Mouse (Mus musculus) heart, embryonic 13.5 days (tissue): ENCODE results near the gene Bub3. TPM values are rescaled to one million over a fixed set of nuclear protein-coding genes. Genes with fewer than 3 reads are reported as not detected.

Source experiments
- ATAC-seq: fragments of 200-750 bp; cut with Nextera tagmentation; 2 replicates; pipeline ENCODE4 v1.8.0; 2017; ENCODE audit warnings: moderate TSS enrichment; ENCODE audit not compliant: insufficient number of reproducible peaks, low FRiP score, low TSS enrichment; ENCODE audit errors: extremely low read depth
- H3K27ac ChIP-seq: fragments of 300-500 bp; sonication (generic); replicated peaks from 2 replicates; pipeline ENCODE4 v1.5.1; 2015; ENCODE audit warnings: moderate library complexity, mild to moderate bottlenecking, inconsistent platforms
- H3K27me3 ChIP-seq: fragments of 300-500 bp; sonication (generic); replicated peaks from 2 replicates; pipeline ENCODE4 v1.6.1; 2015; ENCODE audit warnings: mild to moderate bottlenecking, inconsistent platforms
- H3K36me3 ChIP-seq: fragments of 300-500 bp; sonication (generic); 2 replicates; pipeline ENCODE4 v1.6.1; 2015; ENCODE audit warnings: mild to moderate bottlenecking, inconsistent platforms
- H3K4me1 ChIP-seq: fragments of 300-500 bp; sonication (generic); 2 replicates; pipeline ENCODE4 v1.6.1; 2015; ENCODE audit warnings: inconsistent platforms
- H3K4me2 ChIP-seq: fragments of 300-500 bp; sonication (generic); 2 replicates; pipeline ENCODE4 v1.6.1; 2015; ENCODE audit warnings: inconsistent platforms, mild to moderate bottlenecking, moderate library complexity
- H3K4me3 ChIP-seq: fragments of 300-500 bp; sonication (generic); 2 replicates; pipeline ENCODE4 v1.5.1; 2015; ENCODE audit warnings: moderate library complexity, mild to moderate bottlenecking, inconsistent platforms
- H3K9ac ChIP-seq: fragments of 300-500 bp; sonication (generic); 2 replicates; pipeline ENCODE4 v1.6.1; 2015; ENCODE audit warnings: inconsistent platforms, mild to moderate bottlenecking, moderate library complexity
- H3K9me3 ChIP-seq: fragments of 300-500 bp; sonication (generic); 2 replicates; pipeline ENCODE4 v1.6.1; 2016; ENCODE audit warnings: inconsistent platforms
- WGBS: fragments of 180-500 bp; shearing (Covaris S2); methylation state at CpG from one replicate; pipeline ENCODE4 v1.1.7; 2015; ENCODE audit warnings: mixed read lengths; 5-methylcytosine and 5-hydroxymethylcytosine counted together
- polyA plus RNA-seq: library from polyadenylated mRNA; unstranded; fragments of >200 nt; fragmentation: Nextera tagmentation; extraction: Ambion mirVana; gene quantifications from 2 replicates; pipeline ENCODE4 v1.2.1, GENCODE M21; 2015

Bub3 gene
- polyA plus RNA-seq, 1 experiment from 2014 or later, result 130 TPM

DNA sequence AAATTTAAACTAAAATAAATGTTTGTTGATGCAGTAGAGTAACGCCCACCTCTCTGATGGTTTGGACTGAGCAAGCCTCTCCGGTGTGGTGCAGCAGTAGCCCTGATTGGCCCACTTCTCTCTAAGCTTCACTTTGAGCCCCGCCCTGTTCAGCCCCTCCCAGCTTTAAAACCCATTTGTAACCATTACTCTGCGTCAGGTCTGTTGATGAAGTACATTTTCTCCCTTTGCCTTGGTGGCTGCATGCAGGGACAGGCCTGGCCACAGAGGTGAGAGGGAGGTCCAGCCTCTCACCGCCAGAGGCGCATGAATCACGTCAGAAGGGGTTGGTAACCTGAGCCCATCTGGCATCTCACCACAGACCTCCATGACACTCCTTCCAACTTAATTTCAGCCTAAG lies 49.7 kb downstream of the Bub3 start:
- ATAC-seq, result no peak
- 35% methylated on average over 7 of the region's 7 CpGs for WGBS
- Histone ChIP-seq H3K27ac (no peak overlapping the region), H3K36me3 (no peaks in the 10 kb centered on the region), H3K4me1 (0 out of 2 replicates have a peak, but pooled peaks cover 2% of the 10 kb centered on the region), H3K9ac (no peak overlapping the region), H3K9me3 (no peaks in the 10 kb centered on the region), H3K27me3 (no peaks in the 10 kb centered on the region), H3K4me2 (no peak overlapping the region), H3K4me3 (no peak overlapping the region)

Other genes with a start within 250 kb of the Bub3 start
- 0.74 TPM in 2 replicates for gene Cuzd1, start 237.9 kb upstream of the Bub3 start, polyA plus RNA-seq
- gene Fam24b, start 230.7 kb upstream of the Bub3 start, polyA plus RNA-seq, result not detected in 2 replicates
- gene Fam24a, start 226.4 kb upstream of the Bub3 start, polyA plus RNA-seq, result not detected in 2 replicates
- gene 2310057M21Rik, start 197.5 kb upstream of the Bub3 start, polyA plus RNA-seq, result 18.3 and 18.5 TPM in 2 replicates
- 89.2 and 90.2 TPM in 2 replicates for gene Pstk, start 189.1 kb upstream of the Bub3 start, polyA plus RNA-seq
- gene Ikzf5, start 149.7 kb upstream of the Bub3 start, polyA plus RNA-seq, result 7.5 and 7.9 TPM in 2 replicates
- 70.3 and 74.9 TPM in 2 replicates for gene Acadsb, start 149.6 kb upstream of the Bub3 start, polyA plus RNA-seq
- not detected in 2 replicates for gene Hmx3, start 17.4 kb upstream of the Bub3 start, polyA plus RNA-seq
- gene Hmx2, start 11.4 kb upstream of the Bub3 start, polyA plus RNA-seq, result not detected in 2 replicates